Mouse (Mus musculus): Measurements from ENCODE around the gene Hist1h2ad. TPM values are rescaled to one million over a fixed set of nuclear protein-coding genes. Genes with fewer than 3 reads are reported as not detected.
A peak's percentile ranks its signal among the peaks of the same experiment; 100 is the strongest.
"Not testable (repeated sequence)": the region's sequence is repeated elsewhere in the genome, so short reads cannot be mapped to it uniquely, and the experiment has no call there.

The Hist1h2ad gene
- polyA plus RNA-seq, 1 experiment from 2014 or later, result 0.76 TPM

- DNase-seq (ENCODE audit: low spot score) (peak; percentile 49), ATAC-seq (replicated peaks; ENCODE audit: low FRiP score, low read depth) (no peak)
- 1% methylated on average over 21 of the region's 22 CpGs for WGBS
- H3K9ac ChIP-seq (ENCODE audit: low read depth, low read length), result peak overlapping the region; percentile 48
- peak overlapping the region; percentile 97 for H3K27ac ChIP-seq
- H3K4me1 ChIP-seq (replicated peaks; ENCODE audit: insufficient read depth, low read length), result no peaks in the 10 kb centered on the region
- peak overlapping the region; percentile 49 for H3K4me3 ChIP-seq (replicated peaks; ENCODE audit: low read depth, low read length)
- H3K36me3 ChIP-seq (ENCODE audit: insufficient read depth, low read length), result no peaks in the 10 kb centered on the region
- no peaks in the 10 kb centered on the region for H3K9me3 ChIP-seq (replicated peaks; ENCODE audit: low read length)
- H3K4me2 ChIP-seq (ENCODE audit: low read length), result peak overlapping the region; percentile 78
- no peak for TF ChIP-seq CTCF (IDR thresholded peaks at IDR 0.05; ENCODE audit: low read depth)
- H3K27me3 ChIP-seq (ENCODE audit: insufficient read depth, low read length), result no peaks in the 10 kb centered on the region
These were observed 12.1 kb downstream of the Hist1h2ad start for GRCm38 (mm10) chr13:23586099-23586939.

- WGBS, result 4% methylated on average over 1 of the region's 1 CpGs
- Histone ChIP-seq H3K9ac (ENCODE audit: low read depth, low read length) (peak overlapping the region; percentile 48), H3K9me3 (replicated peaks; ENCODE audit: low read length) (no peaks in the 10 kb centered on the region), H3K27ac (peak overlapping the region; percentile 94), H3K4me1 (replicated peaks; ENCODE audit: insufficient read depth, low read length) (no peaks in the 10 kb centered on the region), H3K36me3 (ENCODE audit: insufficient read depth, low read length) (no peaks in the 10 kb centered on the region), H3K4me2 (ENCODE audit: low read length) (peak overlapping the region; percentile 78), H3K4me3 (replicated peaks; ENCODE audit: low read depth, low read length) (peak overlapping the region; percentile 49), H3K27me3 (ENCODE audit: insufficient read depth, low read length) (no peaks in the 10 kb centered on the region)
- ATAC-seq (replicated peaks; ENCODE audit: low FRiP score, low read depth), result no peak
- DNase-seq (ENCODE audit: low spot score), result peak; percentile 41
- no peak for TF ChIP-seq CTCF (IDR thresholded peaks at IDR 0.05; ENCODE audit: low read depth)
These were observed 12.7 kb downstream of the Hist1h2ad start for GRCm38 (mm10) chr13:23586940-23587225.

GRCm38 (mm10) chr13:23591206-23591605, 17.0 kb downstream of the Hist1h2ad start:
- H3K9ac ChIP-seq (ENCODE audit: low read depth, low read length), result no peak overlapping the region
- 93% methylated on average over 7 of the region's 7 CpGs for WGBS
- no peak for TF ChIP-seq CTCF (IDR thresholded peaks at IDR 0.05; ENCODE audit: low read depth)
- H3K9me3 ChIP-seq (replicated peaks; ENCODE audit: low read length), result no peaks in the 10 kb centered on the region
- ATAC-seq (replicated peaks; ENCODE audit: low FRiP score, low read depth) (no peak), DNase-seq (ENCODE audit: low spot score) (no peak)
- H3K27me3 ChIP-seq (ENCODE audit: insufficient read depth, low read length), result no peaks in the 10 kb centered on the region
- H3K4me1 ChIP-seq (replicated peaks; ENCODE audit: insufficient read depth, low read length), result peaks cover 4% of the 10 kb centered on the region; the same call in 1 of the 2 replicates
- no peak overlapping the region for H3K4me3 ChIP-seq (replicated peaks; ENCODE audit: low read depth, low read length)
- no peaks in the 10 kb centered on the region for H3K36me3 ChIP-seq (ENCODE audit: insufficient read depth, low read length)
- H3K27ac ChIP-seq, result no peak overlapping the region
- no peak overlapping the region for H3K4me2 ChIP-seq (ENCODE audit: low read length)

- not testable (repeated sequence) for DNase-seq (ENCODE audit: low spot score); ATAC-seq (replicated peaks; ENCODE audit: low FRiP score, low read depth); H3K4me1 ChIP-seq (replicated peaks; ENCODE audit: insufficient read depth, low read length); H3K4me3 ChIP-seq (replicated peaks; ENCODE audit: low read depth, low read length); H3K4me2 ChIP-seq (ENCODE audit: low read length); H3K27me3 ChIP-seq (ENCODE audit: insufficient read depth, low read length); H3K9ac ChIP-seq (ENCODE audit: low read depth, low read length); H3K9me3 ChIP-seq (replicated peaks; ENCODE audit: low read length); H3K27ac ChIP-seq; H3K36me3 ChIP-seq (ENCODE audit: insufficient read depth, low read length)
- 85% methylated on average over 7 of the region's 7 CpGs for WGBS
These were observed 17.7 kb downstream of the Hist1h2ad start for GRCm38 (mm10) chr13:23591886-23592285.

- peak overlapping the region; percentile 78 for H3K27ac ChIP-seq
- H3K4me3 ChIP-seq (replicated peaks; ENCODE audit: low read depth, low read length), result no peak overlapping the region
- ATAC-seq (replicated peaks; ENCODE audit: low FRiP score, low read depth) (no peak), DNase-seq (ENCODE audit: low spot score) (no peak)
- no peaks in the 10 kb centered on the region for H3K27me3 ChIP-seq (ENCODE audit: insufficient read depth, low read length)
- 49% methylated on average over 7 of the region's 7 CpGs for WGBS
- TF ChIP-seq CTCF (IDR thresholded peaks at IDR 0.05; ENCODE audit: low read depth), result no peak
- no peak overlapping the region; the same call in 1 of the 2 replicates for H3K9ac ChIP-seq (ENCODE audit: low read depth, low read length)
- H3K4me2 ChIP-seq (ENCODE audit: low read length), result no peak overlapping the region
- H3K4me1 ChIP-seq (replicated peaks; ENCODE audit: insufficient read depth, low read length), result peaks cover 4% of the 10 kb centered on the region; the same call in 1 of the 2 replicates
- no peaks in the 10 kb centered on the region for H3K36me3 ChIP-seq (ENCODE audit: insufficient read depth, low read length)
- no peaks in the 10 kb centered on the region for H3K9me3 ChIP-seq (replicated peaks; ENCODE audit: low read length)
These were observed 18.4 kb downstream of the Hist1h2ad start for GRCm38 (mm10) chr13:23592614-23593013.

- TF ChIP-seq CTCF (IDR thresholded peaks at IDR 0.05; ENCODE audit: low read depth), result no peak
- Histone ChIP-seq H3K4me3 (replicated peaks; ENCODE audit: low read depth, low read length) (no peak overlapping the region), H3K4me1 (replicated peaks; ENCODE audit: insufficient read depth, low read length) (peaks cover 4% of the 10 kb centered on the region; the same call in 1 of the 2 replicates), H3K27me3 (ENCODE audit: insufficient read depth, low read length) (no peaks in the 10 kb centered on the region), H3K9ac (ENCODE audit: low read depth, low read length) (no peak overlapping the region; the same call in 1 of the 2 replicates), H3K36me3 (ENCODE audit: insufficient read depth, low read length) (no peaks in the 10 kb centered on the region), H3K4me2 (ENCODE audit: low read length) (no peak overlapping the region), H3K9me3 (replicated peaks; ENCODE audit: low read length) (no peaks in the 10 kb centered on the region), H3K27ac (peak overlapping the region; percentile 78)
- 49% methylated on average over 5 of the region's 5 CpGs for WGBS
- DNase-seq (ENCODE audit: low spot score) (peak; percentile 72), ATAC-seq (replicated peaks; ENCODE audit: low FRiP score, low read depth) (peak; percentile 43; the same call in 1 of the 2 replicates)
These were observed 19.0 kb downstream of the Hist1h2ad start for GRCm38 (mm10) chr13:23593051-23593770.
